In genomic region chr15:82271201-82271600, GRCm38 (mm10) we compare ENCODE assay signal across 9 mouse cellular contexts. TPM values are rescaled to one million over a fixed set of nuclear protein-coding genes. Genes with fewer than 3 reads are reported as not detected.
DNase-seq lines count a peak whose midpoint lies in the region; ATAC-seq and TF ChIP-seq lines count a peak whose summit lies in the region.
"Had no signal": no experiment of that assay in that cellular context is flagged by ENCODE, and none has a peak within 500 bp of the region (broad histone marks: within the 10 kb centered on the region; RNA-seq: fewer than 3 reads in every experiment).

No protein-coding gene starts in this region.

- DNase-seq in 3T3-L1 (ENCODE audit: low read depth, low spot score) = peak; percentile 74
- peak; percentile 81 for DNase-seq in ES-E14 (ENCODE audit: low read depth, low spot score)
- peak; percentile 88 to 91 for DNase-seq in cerebellum, adult 18-20 months
- peak; percentile 74 for DNase-seq in forelimb bud, embryonic 11.5 days (ENCODE audit: low read depth, low spot score)
- DNase-seq in right cerebral cortex, postnatal 14 days = peak; percentile 88

- H3K27me3 ChIP-seq in kidney, embryonic 14.5 days (ENCODE audit: control insufficient read depth, insufficient read depth, low read length) = peaks cover 15% of the 10 kb centered on the region
- H3K27me3 ChIP-seq in lung, embryonic 16.5 days (ENCODE audit: control insufficient read depth, insufficient read depth, low read depth, low read length) = peaks cover 42% of the 10 kb centered on the region

- peaks cover 4 to 7% of the 10 kb centered on the region in 2 experiments; a peak in 2 of 4 replicates for H3K4me1 ChIP-seq in ES-E14 (ENCODE audit: control insufficient read depth in 2 of 2, insufficient read depth in 2 of 2, low read length in 2 of 2, poor library complexity in 1 of 2)
- peaks cover 9% of the 10 kb centered on the region; the same call in 1 of the 2 replicates for H3K4me1 ChIP-seq in kidney, embryonic 14.5 days (ENCODE audit: control insufficient read depth, insufficient read depth, low read length)
- peaks cover 10% of the 10 kb centered on the region for H3K4me1 ChIP-seq in lung, embryonic 16.5 days (replicated peaks; ENCODE audit: control insufficient read depth, insufficient read depth, low read length)

- 4% methylated on average over 5 of the region's 5 CpGs for WGBS in kidney, embryonic 14.5 days
- WGBS in lung, embryonic 16.5 days = 2% methylated on average over 5 of the region's 5 CpGs

- H3K4me2 ChIP-seq in kidney, embryonic 14.5 days (replicated peaks; ENCODE audit: low read depth, low read length) = no peak overlapping the region
- no peak overlapping the region for H3K4me2 ChIP-seq in lung, embryonic 16.5 days (ENCODE audit: low read depth, low read length)

- H3K4me3 ChIP-seq in ES-E14 (ENCODE audit: insufficient read depth in 1 of 2, low read depth in 1 of 2, low read length in 2 of 2, poor library complexity in 1 of 2, severe bottlenecking in 1 of 2) = no peak overlapping the region
- H3K4me3 ChIP-seq in kidney, embryonic 14.5 days (ENCODE audit: low read length) = no peak overlapping the region
- no peak overlapping the region for H3K4me3 ChIP-seq in lung, embryonic 16.5 days (ENCODE audit: low read length)

- H3K27ac ChIP-seq in ES-E14 (ENCODE audit: insufficient read depth, low read depth, low read length, poor library complexity, severe bottlenecking) = no peak overlapping the region
- no peak overlapping the region for H3K27ac ChIP-seq in kidney, embryonic 14.5 days (ENCODE audit: low read depth, low read length)
- H3K27ac ChIP-seq in lung, embryonic 16.5 days (ENCODE audit: low read length) = no peak overlapping the region

- H3K9me3 ChIP-seq in ES-E14 (ENCODE audit: control insufficient read depth, insufficient read depth, low read depth, low read length) = no peaks in the 10 kb centered on the region
- H3K9me3 ChIP-seq in kidney, embryonic 14.5 days (ENCODE audit: control insufficient read depth, low read length) = no peaks in the 10 kb centered on the region
- no peaks in the 10 kb centered on the region for H3K9me3 ChIP-seq in lung, embryonic 16.5 days (ENCODE audit: control insufficient read depth, low read length)

- in situ Hi-C loops in ES-E14 (cut with MboI; ENCODE audit: low sequenced_read_pairs in 2 of 2, unreplicated experiment in 2 of 2) = no loop called here

- no peaks in the 10 kb centered on the region for H3K36me3 ChIP-seq in ES-E14 (ENCODE audit: control insufficient read depth, insufficient read depth, low read length, poor library complexity, severe bottlenecking)
- H3K36me3 ChIP-seq in kidney, embryonic 14.5 days (ENCODE audit: control insufficient read depth, insufficient read depth, low read length) = no peaks in the 10 kb centered on the region
- H3K36me3 ChIP-seq in lung, embryonic 16.5 days (ENCODE audit: control insufficient read depth, insufficient read depth, low read length) = no peaks in the 10 kb centered on the region

- H3K9ac ChIP-seq in ES-E14 (ENCODE audit: insufficient read depth, low read depth, low read length, poor library complexity, severe bottlenecking) = no peak overlapping the region
- no peak overlapping the region for H3K9ac ChIP-seq in kidney, embryonic 14.5 days (ENCODE audit: low read depth, low read length)
- H3K9ac ChIP-seq in lung, embryonic 16.5 days (ENCODE audit: low read length) = no peak overlapping the region

- ATAC-seq in kidney, embryonic 14.5 days (ENCODE audit: low FRiP score, low TSS enrichment) = peak; percentile 20; the same call in 1 of the 2 replicates
- peak; percentile 51; the same call in 1 of the 2 replicates for ATAC-seq in lung, embryonic 16.5 days (ENCODE audit: low read depth)
- ATAC-seq in inflammation-experienced regulatory T-cells, adult 6 months = no peak

TF ChIP-seq in ES-E14, 5 proteins besides CTCF, POLR2A, EP300 and RAD21:
- no peak for TF ChIP-seq ZC3H11A (IDR thresholded peaks at IDR 0.05; ENCODE audit: borderline replicate concordance, low read depth, low read length)
- TF ChIP-seq ZNF384 (IDR thresholded peaks at IDR 0.05; ENCODE audit: low read depth, low read length) = no peak
- TF ChIP-seq MAFK (IDR thresholded peaks at IDR 0.05; ENCODE audit: insufficient read depth, low read depth, low read length) = no peak
- no peak for TF ChIP-seq CHD2 (IDR thresholded peaks at IDR 0.05; ENCODE audit: low read depth, low read length)
- 0 out of 2 replicates have a peak, but pooled peaks have one; percentile 23 for TF ChIP-seq HCFC1 (IDR thresholded peaks at IDR 0.05; ENCODE audit: borderline replicate concordance, insufficient read depth, low read length)
TF ChIP-seq in ES-E14: peak in this region for 1.

RNA-seq across cellular contexts. Expression of gene Sept3, which starts 3.5 kb away (rescaled TPM):
- 5.9 and 8.2 TPM in 2 replicates for total RNA-seq in ES-E14 (2012; rRNA removed)
- 8.6 and 15.8 TPM in 2 replicates for polyA plus RNA-seq in kidney, embryonic 14.5 days (2014; fragmentation: Nextera tagmentation; extraction: Ambion mirVana)
- polyA plus RNA-seq in lung, embryonic 16.5 days (2015; fragmentation: Nextera tagmentation; extraction: Ambion mirVana) = 1.8 and 1.9 TPM in 2 replicates
- polyA plus RNA-seq in inflammation-experienced regulatory T-cells, adult 6 months (2017; shearing (Covaris generic)) = not detected

RNA-seq across cellular contexts. Expression of gene 1500009C09Rik, which starts 19.0 kb away (rescaled TPM):
- total RNA-seq in ES-E14 (2012; rRNA removed) = 1.0 and 1.2 TPM in 2 replicates
- not detected in 2 replicates for polyA plus RNA-seq in kidney, embryonic 14.5 days (2014; fragmentation: Nextera tagmentation; extraction: Ambion mirVana)
- polyA plus RNA-seq in lung, embryonic 16.5 days (2015; fragmentation: Nextera tagmentation; extraction: Ambion mirVana) = not detected in 2 replicates
- not detected for polyA plus RNA-seq in inflammation-experienced regulatory T-cells, adult 6 months (2017; shearing (Covaris generic))
- polyA plus RNA-seq: stomach, embryonic 14.5 days had no signal

RNA-seq across cellular contexts. Expression of gene Cenpm, which starts 26.7 kb away (rescaled TPM):
- total RNA-seq in ES-E14 (2012; rRNA removed) = 58.2 and 80.0 TPM in 2 replicates
- polyA plus RNA-seq in kidney, embryonic 14.5 days (2014; fragmentation: Nextera tagmentation; extraction: Ambion mirVana) = 83.3 and 116 TPM in 2 replicates
- polyA plus RNA-seq in lung, embryonic 16.5 days (2015; fragmentation: Nextera tagmentation; extraction: Ambion mirVana) = 65.1 and 65.7 TPM in 2 replicates
- 10 to 100 TPM in 2 of 3 experiments, 1 to 10 TPM in 1; 6.0 to 56.1 (median 12.3) TPM for polyA plus RNA-seq in inflammation-experienced regulatory T-cells, adult 6 months (2017; shearing (Covaris generic))

RNA-seq across cellular contexts. Expression of gene Wbp2nl, which starts 27.6 kb away (rescaled TPM):
- 2.0 and 2.1 TPM in 2 replicates for total RNA-seq in ES-E14 (2012; rRNA removed)
- 0.23 and 0.65 TPM in 2 replicates for polyA plus RNA-seq in kidney, embryonic 14.5 days (2014; fragmentation: Nextera tagmentation; extraction: Ambion mirVana)
- polyA plus RNA-seq in lung, embryonic 16.5 days (2015; fragmentation: Nextera tagmentation; extraction: Ambion mirVana) = 0.25 and 0.38 TPM in 2 replicates
- not detected for polyA plus RNA-seq in inflammation-experienced regulatory T-cells, adult 6 months (2017; shearing (Covaris generic))

RNA-seq across cellular contexts. Expression of gene Tnfrsf13c, which starts 47.0 kb away (rescaled TPM):
- total RNA-seq in ES-E14 (2012; rRNA removed) = 1.7 and 2.3 TPM in 2 replicates
- polyA plus RNA-seq in kidney, embryonic 14.5 days (2014; fragmentation: Nextera tagmentation; extraction: Ambion mirVana) = 0.12 and 0.13 TPM in 2 replicates
- polyA plus RNA-seq in lung, embryonic 16.5 days (2015; fragmentation: Nextera tagmentation; extraction: Ambion mirVana) = not detected in 2 replicates
- 1 to 10 TPM; 2.3 to 7.1 (median 4.8) TPM for polyA plus RNA-seq in inflammation-experienced regulatory T-cells, adult 6 months (2017; shearing (Covaris generic))
- polyA plus RNA-seq: stomach, embryonic 14.5 days had no signal
